Mouse (Mus musculus) cortical plate, adult 2 months (tissue): ENCODE data around the gene Mafg.
A peak's percentile ranks its signal among the peaks of the same experiment; 100 is the strongest.

ENCODE experiments used
- CTCF ChIP-seq: fragments of 200-500 bp; IDR thresholded peaks from 2 replicates; pipeline ENCODE4 v1.5.1; 2011; ENCODE audit warnings: mild to moderate bottlenecking, control low read depth, low read length; ENCODE audit not compliant: insufficient read depth; ENCODE audit errors: extremely low read depth
- POLR2A ChIP-seq: fragments of 200-500 bp; IDR thresholded peaks from 2 replicates; pipeline ENCODE4 v1.6.1; 2011; ENCODE audit warnings: mild to moderate bottlenecking, low read length, control low read depth; ENCODE audit not compliant: insufficient read depth; ENCODE audit errors: extremely low read depth

DNA sequence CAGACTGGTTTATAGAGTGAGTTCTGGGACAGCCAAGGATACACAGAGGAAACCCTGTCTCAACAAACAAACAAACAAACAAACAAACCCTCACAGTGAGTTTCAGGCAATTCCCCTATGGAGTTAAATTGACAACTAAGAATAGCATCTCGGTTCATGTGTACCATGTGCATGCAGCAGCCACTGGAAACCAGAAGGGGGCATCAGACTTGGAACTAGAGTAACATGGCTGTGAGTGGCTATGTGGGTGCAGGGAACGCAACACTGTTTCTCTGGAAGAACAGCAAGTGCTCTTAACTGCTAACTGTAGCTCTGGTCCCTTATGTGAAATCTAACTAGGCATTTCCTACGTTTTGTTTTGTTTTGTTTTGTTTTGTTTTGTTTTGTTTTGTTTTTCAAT, 18.5 kb upstream of the Mafg start:
- TF ChIP-seq CTCF (0 out of 2 replicates have a peak, but pooled peaks have one; percentile 16), POLR2A (no peak)
